Mouse (Mus musculus) G1E (cell line): ENCODE measurements around the gene Gab2. TPM values are rescaled to one million over a fixed set of nuclear protein-coding genes. Genes with fewer than 3 reads are reported as not detected.

Source experiments
- ATAC-seq: 2 replicates; pipeline ENCODE4 v1.8.0; 2016; ENCODE audit warnings: mild to moderate bottlenecking; ENCODE audit not compliant: insufficient number of reproducible peaks, poor library complexity, low FRiP score, severe bottlenecking; ENCODE audit errors: extremely low read depth
- DNase-seq: peaks from one replicate; pipeline ENCODE4 v3.0.0; 2012; ENCODE audit warnings: low spot score
- H3K27me3 ChIP-seq: 2 replicates; pipeline ENCODE4 v1.6.1; 2012; ENCODE audit warnings: mild to moderate bottlenecking, low read length, inconsistent platforms; ENCODE audit not compliant: insufficient read depth
- H3K36me3 ChIP-seq: replicated peaks from 2 replicates; pipeline ENCODE3; 2012; ENCODE audit warnings: mild to moderate bottlenecking, inconsistent platforms
- H3K4me1 ChIP-seq: 2 replicates; pipeline ENCODE4 v1.6.1; 2012; ENCODE audit warnings: low read depth, low read length, inconsistent platforms, mixed read lengths; ENCODE audit not compliant: insufficient read depth
- H3K4me3 ChIP-seq: 2 replicates; pipeline ENCODE4 v1.5.1; 2012; ENCODE audit warnings: low read depth, mild to moderate bottlenecking, inconsistent platforms, low read length, moderate library complexity, mixed read lengths
- H3K9me3 ChIP-seq: replicated peaks from 2 replicates; pipeline ENCODE4 v1.6.1; 2012; ENCODE audit warnings: inconsistent platforms
- CTCF ChIP-seq: IDR thresholded peaks from 2 replicates; pipeline ENCODE4 v1.5.1; 2012; ENCODE audit warnings: low read depth, low read length, inconsistent platforms, mixed read lengths
- GATA1 ChIP-seq: IDR thresholded peaks from 2 replicates; pipeline ENCODE4 v1.6.1; 2012; ENCODE audit warnings: borderline replicate concordance, low read length, inconsistent platforms, mixed read lengths
- GATA2 ChIP-seq: IDR thresholded peaks from 2 replicates; pipeline ENCODE4 v1.6.1; 2012; ENCODE audit warnings: low read depth, low read length, inconsistent platforms, borderline replicate concordance
- POLR2AphosphoS5 ChIP-seq: IDR thresholded peaks from 2 replicates; pipeline ENCODE4 v1.6.1; 2012; ENCODE audit warnings: low read depth, low read length, inconsistent platforms; ENCODE audit not compliant: insufficient replicate concordance
- TAL1 ChIP-seq: conservative IDR thresholded peaks from 2 replicates; pipeline ENCODE4 v1.6.1; 2012; ENCODE audit warnings: low read depth, low read length, inconsistent platforms, mixed read lengths
- polyA plus RNA-seq: library from polyadenylated mRNA; stranded (reverse); fragments of >175 nt; gene quantifications from 2 replicates; pipeline ENCODE4 v1.2.3, GENCODE M21; 2012
- total RNA-seq, 2 experiments: library from RNA; stranded (forward) in 1 of 2; stranded (reverse) in 1 of 2; fragments of 200-1000 nt in 1 of 2; fragments of >200 nt in 1 of 2; fragmentation: Nextera tagmentation in 1 of 2; gene quantifications; 2 replicates each; pipeline ENCODE4 v1.2.3; 2014 to 2017

Gene Gab2
- total and polyA plus RNA-seq, 3 experiments, result 13.2 to 80.3 (median 22.7) TPM

- ATAC-seq (no peak), DNase-seq (no peak)
- Histone ChIP-seq H3K9me3 (no peaks in the 10 kb centered on the region), H3K36me3 (no peaks in the 10 kb centered on the region), H3K4me1 (peaks cover 51% of the 10 kb centered on the region), H3K27me3 (peaks cover 28% of the 10 kb centered on the region), H3K4me3 (no peak overlapping the region)
- TF ChIP-seq GATA1 (no peak), GATA2 (no peak), POLR2AphosphoS5 (no peak), TAL1 (no peak), CTCF (no peak)
Observed at GRCm38 (mm10) chr7:97344655-97345054, 263.3 kb downstream of the Gab2 start.

- Histone ChIP-seq H3K4me3 (no peak overlapping the region), H3K9me3 (no peaks in the 10 kb centered on the region), H3K36me3 (no peaks in the 10 kb centered on the region), H3K27me3 (peaks cover 28% of the 10 kb centered on the region), H3K4me1 (peaks cover 49% of the 10 kb centered on the region)
- no peak for ATAC-seq
- no peak for TF ChIP-seq POLR2AphosphoS5
- no peak for TF ChIP-seq GATA2
- no peak for TF ChIP-seq CTCF
- TF ChIP-seq TAL1, result no peak
- TF ChIP-seq GATA1, result no peak
- DNase-seq, result no peak
Observed at GRCm38 (mm10) chr7:97345229-97345871, 264.0 kb downstream of the Gab2 start.

DNA sequence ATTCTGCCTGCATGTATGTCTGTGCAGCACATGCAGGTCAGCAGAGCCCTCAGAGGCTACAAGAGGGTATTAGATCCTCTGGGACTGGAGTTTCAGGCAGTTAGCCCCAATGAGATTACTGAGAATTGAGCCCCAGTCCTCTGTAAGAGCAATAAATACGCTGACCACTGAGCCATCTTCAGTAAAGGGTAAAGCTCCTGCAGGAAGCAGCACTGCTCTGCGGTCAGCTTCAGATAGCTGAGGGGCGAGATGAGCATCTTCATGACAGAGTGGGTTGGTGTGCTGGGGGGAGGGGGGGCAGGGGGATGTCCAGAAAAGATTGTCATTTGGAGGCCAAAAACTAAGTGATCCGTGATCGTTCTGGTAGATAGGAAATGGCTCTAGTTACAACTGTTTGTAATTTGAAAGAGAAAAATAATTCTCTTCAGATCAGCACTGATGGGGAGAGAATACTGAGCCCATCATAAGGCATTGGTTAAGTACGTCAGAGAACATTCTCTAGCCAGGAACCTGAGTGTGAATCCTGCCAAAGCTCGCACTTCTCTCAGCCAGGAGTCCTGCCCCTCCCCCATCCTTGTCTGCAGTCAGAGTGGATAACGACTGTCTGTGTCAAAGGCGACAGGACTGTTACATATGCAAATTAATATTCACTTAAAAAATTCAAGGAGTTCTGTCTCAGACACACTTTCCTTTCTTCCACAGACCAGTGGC lies 264.9 kb downstream of the Gab2 start:
- Histone ChIP-seq H3K27me3 (peaks cover 32% of the 10 kb centered on the region), H3K9me3 (no peaks in the 10 kb centered on the region), H3K4me3 (no peak overlapping the region), H3K4me1 (peaks cover 41% of the 10 kb centered on the region), H3K36me3 (no peaks in the 10 kb centered on the region)
- ATAC-seq, result no peak
- TF ChIP-seq TAL1 (no peak), CTCF (no peak), POLR2AphosphoS5 (no peak), GATA2 (no peak), GATA1 (no peak)
- no peak for DNase-seq

GRCm38 (mm10) chr7:97346822-97347166 lies 265.4 kb downstream of the Gab2 start:
- Histone ChIP-seq H3K27me3 (peaks cover 37% of the 10 kb centered on the region), H3K4me1 (peaks cover 36% of the 10 kb centered on the region), H3K36me3 (no peaks in the 10 kb centered on the region), H3K4me3 (no peak overlapping the region), H3K9me3 (no peaks in the 10 kb centered on the region)
- DNase-seq (no peak), ATAC-seq (no peak)
- no peak for TF ChIP-seq POLR2AphosphoS5
- no peak for TF ChIP-seq TAL1

DNA sequence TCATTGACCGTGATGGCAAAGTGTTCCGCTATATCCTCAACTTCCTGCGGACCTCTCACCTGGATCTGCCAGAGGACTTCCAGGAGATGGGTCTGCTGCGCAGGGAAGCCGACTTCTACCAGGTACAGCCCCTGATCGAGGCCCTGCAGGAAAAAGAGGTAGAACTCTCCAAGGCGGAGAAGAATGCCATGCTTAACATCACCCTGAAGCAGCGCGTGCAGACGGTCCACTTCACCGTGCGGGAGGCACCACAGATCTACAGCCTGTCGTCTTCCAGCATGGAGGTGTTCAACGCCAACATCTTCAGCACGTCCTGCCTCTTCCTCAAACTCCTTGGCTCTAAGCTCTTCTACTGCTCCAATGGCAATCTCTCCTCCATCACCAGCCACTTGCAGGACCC lies 266.1 kb downstream of the Gab2 start:
- no peaks in the 10 kb centered on the region for H3K36me3 ChIP-seq
- no peak for TF ChIP-seq POLR2AphosphoS5
- no peak for TF ChIP-seq TAL1
- TF ChIP-seq GATA2, result no peak
- no peak for TF ChIP-seq GATA1
- no peak for TF ChIP-seq CTCF
- H3K9me3 ChIP-seq, result no peaks in the 10 kb centered on the region
- DNase-seq, result no peak
- no peak overlapping the region for H3K4me3 ChIP-seq
- peaks cover 42% of the 10 kb centered on the region for H3K27me3 ChIP-seq
- H3K4me1 ChIP-seq, result peaks cover 30% of the 10 kb centered on the region
- no peak for ATAC-seq

DNA sequence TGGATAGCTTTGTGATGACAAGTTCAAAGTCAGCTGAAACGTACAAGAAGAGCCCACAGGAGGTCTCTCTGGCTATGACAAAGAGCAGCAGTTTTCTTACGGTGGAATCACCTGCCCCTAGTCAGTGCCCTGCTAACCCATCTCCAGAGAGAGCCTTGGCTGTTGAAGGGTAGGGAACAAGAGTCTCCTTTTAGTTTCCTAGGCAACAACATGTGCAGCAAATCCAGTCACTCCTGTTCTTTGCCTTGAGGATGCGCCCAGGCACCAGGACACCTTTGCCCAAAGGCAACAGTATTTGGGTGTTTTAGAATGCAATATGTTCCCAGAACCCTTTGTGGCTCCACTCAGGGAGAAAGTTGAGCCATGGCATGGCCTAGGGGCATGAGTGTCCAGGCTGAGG lies 266.9 kb downstream of the Gab2 start:
- Histone ChIP-seq H3K9me3 (no peaks in the 10 kb centered on the region), H3K36me3 (no peaks in the 10 kb centered on the region), H3K4me3 (no peak overlapping the region), H3K27me3 (peaks cover 45% of the 10 kb centered on the region), H3K4me1 (peaks cover 22% of the 10 kb centered on the region)
- TF ChIP-seq CTCF, result no peak
- TF ChIP-seq GATA1, result no peak
- no peak for TF ChIP-seq TAL1
- TF ChIP-seq GATA2, result no peak
- ATAC-seq (no peak), DNase-seq (no peak)

GRCm38 (mm10) chr7:97348836-97349235 lies 267.4 kb downstream of the Gab2 start:
- peaks cover 19% of the 10 kb centered on the region for H3K4me1 ChIP-seq
- TF ChIP-seq CTCF, result no peak
- TF ChIP-seq TAL1, result no peak
- no peak for TF ChIP-seq GATA1
- no peak for TF ChIP-seq POLR2AphosphoS5
- no peak for TF ChIP-seq GATA2

More at GRCm38 (mm10) chr7:97348836-97349235, 267.4 kb downstream of the Gab2 start:
- no peaks in the 10 kb centered on the region for H3K36me3 ChIP-seq
- DNase-seq (no peak), ATAC-seq (no peak)
- no peaks in the 10 kb centered on the region for H3K9me3 ChIP-seq
- H3K27me3 ChIP-seq, result peaks cover 48% of the 10 kb centered on the region
- no peak overlapping the region for H3K4me3 ChIP-seq
